Mouse (Mus musculus) testis, adult 2 months (tissue): ENCODE data around the gene Ptcd2.

Experiments
- CTCF ChIP-seq: fragments of 200-500 bp; IDR thresholded peaks from 2 replicates; pipeline ENCODE4 v1.5.1; 2012; ENCODE audit warnings: low read depth, mild to moderate bottlenecking, inconsistent platforms, low read length, moderate library complexity; ENCODE audit not compliant: control insufficient read depth, insufficient read depth, insufficient replicate concordance
- POLR2A ChIP-seq: fragments of 200-500 bp; IDR thresholded peaks from 2 replicates; pipeline ENCODE4 v1.6.1; 2012; ENCODE audit warnings: low read depth, mild to moderate bottlenecking, inconsistent platforms, low read length, moderate library complexity; ENCODE audit not compliant: control insufficient read depth

DNA sequence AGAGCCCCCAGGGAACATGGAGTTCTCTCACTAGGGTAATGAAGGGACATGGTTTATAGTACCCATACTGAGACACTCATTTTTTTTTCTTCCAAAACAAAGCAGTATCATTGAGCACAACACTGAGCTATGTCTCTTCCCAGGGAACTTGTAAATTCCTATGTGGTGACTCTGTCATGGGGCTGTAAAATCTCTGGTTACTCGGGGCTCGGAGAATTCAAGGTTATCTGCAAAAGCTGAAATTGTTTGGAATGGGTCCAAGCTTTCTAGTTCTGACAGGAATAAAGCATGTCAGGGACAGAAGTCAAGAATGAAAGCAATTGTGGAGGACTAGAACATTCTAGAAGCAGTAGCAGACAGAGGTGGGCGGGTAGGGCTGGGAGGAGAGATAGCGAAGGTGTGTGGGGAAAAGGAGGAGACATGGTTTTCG lies 36.6 kb downstream of the Ptcd2 start:
- TF ChIP-seq CTCF (no peak), POLR2A (no peak)
